Mouse (Mus musculus) small intestine, adult 2 months (tissue): Measurements from ENCODE around the gene Boc.

ENCODE experiments used
- CTCF ChIP-seq: fragments of 200-500 bp; IDR thresholded peaks from 2 replicates; pipeline ENCODE4 v1.5.1; 2012; ENCODE audit warnings: low read depth, mild to moderate bottlenecking, control low read depth, inconsistent platforms, low read length, moderate library complexity, mixed read lengths; ENCODE audit not compliant: insufficient replicate concordance, insufficient read length; ENCODE audit errors: extremely low read depth
- POLR2A ChIP-seq: fragments of 200-500 bp; IDR thresholded peaks from 2 replicates; pipeline ENCODE4 v1.6.1; 2012; ENCODE audit warnings: low read depth, mild to moderate bottlenecking, control low read depth, inconsistent platforms, low read length, moderate library complexity

DNA sequence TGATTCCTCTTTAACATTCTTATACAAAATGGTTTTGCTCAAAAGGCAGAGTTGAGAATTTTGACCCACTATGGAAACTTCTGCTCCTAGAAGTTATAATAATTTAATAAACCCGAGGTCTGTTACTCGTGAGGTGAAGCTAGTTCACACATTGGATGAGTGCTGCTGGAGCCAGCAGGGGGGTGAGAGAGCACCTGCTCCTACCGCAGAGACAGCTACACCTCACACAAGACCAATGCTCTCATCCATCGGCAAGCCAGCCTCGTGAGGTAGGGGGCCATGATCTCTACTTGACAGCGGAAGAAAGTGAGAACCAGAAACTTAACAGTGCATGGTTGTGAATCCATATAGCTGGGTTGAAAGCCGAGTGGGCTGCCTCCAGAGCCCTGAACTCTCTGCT, 35.1 kb downstream of the Boc start:
- no peak for TF ChIP-seq POLR2A
- TF ChIP-seq CTCF = no peak
